Mouse (Mus musculus) cerebellum, adult 2 months (tissue): ENCODE results near the gene Gm10439. TPM values are rescaled to one million over a fixed set of nuclear protein-coding genes. Genes with fewer than 3 reads are reported as not detected.
"Not testable (repeated sequence)": the region's sequence is repeated elsewhere in the genome, so short reads cannot be mapped to it uniquely, and the experiment has no call there.

Source experiments
- DNase-seq, 2 experiments: peaks; one replicate each; pipeline ENCODE4 v3.0.0; 2021
- H3K27ac ChIP-seq: fragments of 200-500 bp; 2 replicates; pipeline ENCODE4 v1.5.1; 2012; ENCODE audit warnings: low read length, control low read depth, inconsistent platforms; ENCODE audit not compliant: insufficient read depth
- H3K27me3 ChIP-seq: fragments of 200-500 bp; 2 replicates; pipeline ENCODE4 v1.6.1; 2012; ENCODE audit warnings: inconsistent platforms, mild to moderate bottlenecking, low read length, moderate library complexity; ENCODE audit not compliant: control insufficient read depth, insufficient read depth
- H3K4me1 ChIP-seq: fragments of 200-500 bp; 2 replicates; pipeline ENCODE4 v1.6.1; 2011; ENCODE audit warnings: low read length; ENCODE audit not compliant: control insufficient read depth, insufficient read depth
- H3K4me3 ChIP-seq: fragments of 200-500 bp; replicated peaks from 2 replicates; pipeline ENCODE3; 2011; ENCODE audit warnings: mild to moderate bottlenecking, low read depth, low read length, control low read depth; ENCODE audit not compliant: insufficient read depth
- WGBS: fragments of 180-500 bp; shearing (Covaris S2); methylation state at CpG from one replicate; pipeline ENCODE4 v1.1.7; 2018; 5-methylcytosine and 5-hydroxymethylcytosine counted together
- polyA plus RNA-seq: library from polyadenylated mRNA; depleted of rRNA; stranded (reverse); fragments of >200 nt; gene quantifications from 2 replicates; pipeline ENCODE4 v1.2.3, GENCODE M21; 2012; rRNA removed

Gm10439 gene
- polyA plus RNA-seq, result not detected in 2 replicates

DNA sequence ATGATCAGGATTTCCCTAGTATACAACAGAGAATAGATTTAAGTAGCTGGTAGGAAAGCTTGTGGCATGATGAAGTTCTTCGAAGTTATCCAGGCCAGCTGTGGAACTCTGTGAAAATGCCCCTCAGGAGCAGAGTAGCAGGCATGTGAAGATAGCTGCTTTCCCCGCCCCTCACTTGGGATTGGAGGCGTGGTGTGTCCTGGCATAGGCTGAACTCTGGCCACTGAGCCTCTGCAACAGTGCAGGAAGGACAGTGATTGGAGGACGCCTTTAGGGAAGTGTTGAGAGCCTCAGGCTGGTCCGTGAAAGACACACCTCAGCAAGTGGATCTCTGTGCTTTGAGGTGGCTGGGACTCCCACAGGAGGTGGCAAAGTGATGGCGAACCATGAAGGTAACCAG, at the start of gene Gm10439:
TSS of gene Gm10439 (plus strand) at position 301 of the 400 bp plus-strand sequence.
- not testable (repeated sequence) for H3K27ac ChIP-seq, H3K4me1 ChIP-seq, H3K27me3 ChIP-seq, H3K4me3 ChIP-seq, DNase-seq
- no CpG with 5 or more reads among the region's 6 CpGs for WGBS

Other genes with a start within 250 kb of the Gm10439 start
- gene Gm15085, start 147.0 kb upstream of the Gm10439 start, polyA plus RNA-seq, result not detected in 2 replicates
- not detected in 2 replicates for gene Gm15097, start 189.9 kb downstream of the Gm10439 start, polyA plus RNA-seq